Mouse (Mus musculus) lung, postnatal 25 days (tissue): ENCODE results near the gene Pop7.

Experiments used
- DNase-seq: peaks from one replicate; pipeline ENCODE4 v3.0.0; 2022; ENCODE audit warnings: low spot score

Gene Pop7

DNA sequence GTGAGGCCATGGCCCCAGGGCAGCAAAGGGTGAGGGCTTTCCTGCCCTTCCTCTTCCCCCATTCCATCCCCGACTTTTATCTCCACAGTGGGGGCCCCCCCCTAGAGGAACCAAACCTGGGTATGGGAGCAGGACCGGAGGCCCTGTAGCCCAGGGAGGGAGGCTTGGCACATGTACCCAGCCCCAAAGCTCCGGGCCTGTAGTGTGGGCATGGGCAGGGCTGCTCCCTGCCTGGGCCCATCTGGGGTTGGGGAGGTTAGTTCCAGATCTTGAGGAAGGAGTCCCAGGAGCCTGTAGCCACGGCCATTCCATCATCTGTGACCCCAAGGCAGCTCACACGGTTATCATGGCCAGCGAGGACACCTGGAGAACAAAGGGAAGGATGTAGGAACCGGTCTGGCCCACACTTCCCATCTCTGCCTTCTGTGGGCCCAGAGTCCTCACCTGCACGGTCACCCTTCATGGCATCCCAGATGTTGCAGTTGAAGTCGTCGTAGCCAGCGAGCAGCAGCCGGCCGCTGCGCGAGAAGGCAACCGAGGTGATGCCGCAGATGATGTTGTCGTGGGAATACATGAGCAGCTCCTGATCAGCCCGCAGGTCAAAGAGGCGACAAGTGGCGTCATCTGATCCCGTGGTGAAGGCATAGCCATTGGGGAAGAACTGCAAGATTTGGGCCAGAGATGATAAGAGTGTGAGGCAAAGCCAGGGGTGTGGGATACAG is 26.1 kb upstream of the Pop7 start:
- no peak for DNase-seq

- DNase-seq: no peak
Observed at GRCm38 (mm10) chr5:137527413-137527812, 25.1 kb upstream of the Pop7 start.

GRCm38 (mm10) chr5:137526192-137526936 is 24.0 kb upstream of the Pop7 start:
- peak; percentile 31 for DNase-seq

DNA sequence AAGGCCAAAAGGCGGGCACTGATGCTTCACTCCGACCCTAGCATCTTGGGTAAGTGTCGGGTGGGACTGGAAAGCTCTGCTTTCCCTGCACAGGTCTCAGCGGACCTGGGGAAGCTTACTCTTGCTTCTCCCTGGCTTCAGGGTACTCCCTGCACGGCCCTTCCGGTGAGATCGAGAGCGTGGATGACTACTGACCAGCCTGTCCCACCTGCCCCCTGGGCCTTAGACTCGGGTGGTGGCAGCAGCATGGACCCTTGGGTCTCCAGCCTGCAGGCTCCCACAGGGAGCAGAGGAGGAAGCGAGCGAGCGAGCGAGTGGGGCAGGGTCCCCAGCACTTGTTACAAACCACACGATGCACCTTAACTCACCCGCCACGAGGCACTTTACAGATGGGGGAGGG is 23.2 kb upstream of the Pop7 start:
- DNase-seq: no peak

GRCm38 (mm10) chr5:137524671-137525070 is 22.4 kb upstream of the Pop7 start:
- DNase-seq: no peak

DNA sequence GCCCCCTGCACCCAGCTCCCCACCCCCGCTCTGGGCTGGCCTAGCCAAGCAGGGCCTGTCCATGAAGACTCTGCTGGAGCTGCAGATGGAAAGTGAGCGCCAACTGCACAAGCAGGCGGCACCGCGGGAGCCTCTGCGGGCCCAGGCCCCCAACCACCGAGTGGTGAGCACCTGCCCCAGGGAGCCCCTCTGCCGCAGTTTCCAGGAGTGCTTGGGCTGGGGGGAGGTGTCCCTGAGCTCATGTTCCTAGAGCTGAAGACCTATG is 21.9 kb upstream of the Pop7 start:
- no peak for DNase-seq

GRCm38 (mm10) chr5:137523396-137524250 is 21.3 kb upstream of the Pop7 start:
- DNase-seq: no peak

DNA sequence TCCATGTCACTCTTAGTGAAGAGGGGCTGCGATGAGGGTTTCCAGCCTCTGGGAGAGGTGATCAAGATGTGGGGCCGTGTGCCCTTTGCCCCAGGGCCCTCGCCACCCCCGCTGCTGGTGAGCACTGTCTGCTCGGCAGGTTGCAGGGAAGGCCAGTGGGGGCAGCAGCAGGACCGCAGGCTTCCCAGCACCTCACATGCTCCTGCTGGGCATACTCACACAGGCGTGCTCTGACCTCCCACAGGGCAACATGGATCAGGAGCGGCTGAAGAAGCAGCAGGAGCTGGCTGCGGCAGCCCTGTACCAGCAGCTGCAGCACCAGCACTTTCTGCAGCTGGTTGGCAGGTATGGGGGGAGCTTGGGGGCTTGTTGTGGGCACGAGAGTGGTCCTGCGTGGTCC is 20.4 kb upstream of the Pop7 start:
- no peak for DNase-seq

DNA sequence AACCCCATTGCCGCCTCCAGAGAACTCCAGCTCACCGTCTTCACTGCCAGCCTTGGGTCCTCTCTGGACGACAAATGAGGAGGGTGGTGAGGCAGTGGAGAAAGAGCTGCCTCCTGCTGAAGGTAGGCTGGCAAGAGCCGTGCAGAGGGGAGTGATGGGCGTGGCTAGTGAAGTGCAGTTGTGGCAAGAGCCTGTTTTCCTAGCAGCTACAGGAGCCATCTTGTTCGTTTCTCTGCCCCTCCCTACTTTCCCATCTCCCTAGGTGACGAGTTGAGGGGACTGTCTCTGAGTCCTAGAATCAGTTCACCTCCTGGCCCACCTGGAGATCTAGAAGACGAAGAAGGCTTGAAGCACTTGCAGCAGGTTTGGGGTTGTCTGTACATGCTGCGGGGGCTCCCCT is 19.5 kb upstream of the Pop7 start:
- DNase-seq: no peak

- DNase-seq: no peak
Observed at GRCm38 (mm10) chr5:137519691-137520550, 17.6 kb upstream of the Pop7 start.

GRCm38 (mm10) chr5:137518436-137518835 is 16.1 kb upstream of the Pop7 start, which contains the start of gene Gigyf1:
Gene Gigyf1 (plus strand): TSS chr5:137518548.
- DNase-seq: no peak

GRCm38 (mm10) chr5:137514811-137515210 is 12.5 kb upstream of the Pop7 start:
- DNase-seq: no peak

- DNase-seq: no peak
Observed at GRCm38 (mm10) chr5:137513951-137514721, 11.8 kb upstream of the Pop7 start.

- DNase-seq: no peak
Observed at GRCm38 (mm10) chr5:137512847-137513794, 10.8 kb upstream of the Pop7 start.

DNA sequence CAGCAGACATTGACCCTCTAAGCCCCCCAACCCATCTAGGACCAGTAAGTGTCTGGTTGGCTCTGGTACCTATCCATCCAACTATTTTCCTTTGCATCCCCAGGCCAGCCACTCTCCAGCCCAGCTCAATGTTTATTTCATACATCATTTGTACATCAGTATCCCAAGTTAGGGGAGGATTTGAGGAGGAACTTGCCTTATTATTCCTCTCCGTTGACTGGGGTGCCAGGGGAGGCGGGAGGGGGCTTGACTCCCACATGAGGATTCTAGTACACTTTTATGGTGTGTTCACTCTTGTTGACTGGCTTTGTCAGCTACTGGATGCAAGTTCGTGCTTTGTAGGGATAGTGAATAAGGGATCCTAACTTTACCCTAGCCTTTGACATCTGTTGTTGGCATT is 9.4 kb upstream of the Pop7 start:
- no peak for DNase-seq

DNA sequence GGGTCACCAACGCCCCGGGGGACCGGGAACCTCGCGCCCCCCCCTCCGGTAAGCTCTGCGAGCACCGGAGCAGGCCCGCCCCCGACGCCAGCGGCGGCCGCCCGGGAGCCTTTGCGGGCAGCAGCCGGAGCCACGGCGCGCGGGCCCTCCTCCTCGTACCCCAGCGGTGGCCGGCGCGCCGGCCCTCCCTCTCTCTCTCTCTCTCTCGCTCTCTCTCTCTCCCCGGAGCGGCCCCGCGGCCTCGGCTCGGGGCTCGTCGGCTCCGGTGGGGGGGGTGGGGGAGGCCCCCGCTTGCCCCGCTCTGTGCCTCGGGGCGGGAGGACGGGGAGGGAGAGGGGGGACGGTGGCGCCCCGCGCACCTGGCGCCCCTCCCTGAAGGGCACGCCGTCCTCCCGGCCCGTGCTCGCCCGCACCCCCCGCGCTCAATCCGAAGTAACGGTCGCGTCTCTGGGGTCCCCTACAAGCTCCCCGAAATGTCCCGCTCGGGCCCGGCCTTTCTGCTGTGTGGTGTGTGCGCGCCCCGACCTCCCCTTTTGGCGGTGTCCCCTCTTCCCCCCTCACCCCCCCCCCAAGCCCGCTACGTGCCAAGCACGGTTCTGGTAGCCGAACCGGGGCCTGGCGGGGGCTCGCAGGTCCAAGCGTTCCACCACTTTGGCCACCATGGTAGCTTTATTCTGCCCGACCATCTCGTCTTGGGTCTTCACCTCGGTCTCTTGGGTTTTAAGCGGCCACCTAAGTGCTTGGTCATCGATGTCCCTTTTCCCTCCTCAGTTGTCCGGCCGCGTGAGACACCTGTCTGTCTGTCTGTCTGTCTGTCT is 8.5 kb upstream of the Pop7 start:
- no peak for DNase-seq

DNA sequence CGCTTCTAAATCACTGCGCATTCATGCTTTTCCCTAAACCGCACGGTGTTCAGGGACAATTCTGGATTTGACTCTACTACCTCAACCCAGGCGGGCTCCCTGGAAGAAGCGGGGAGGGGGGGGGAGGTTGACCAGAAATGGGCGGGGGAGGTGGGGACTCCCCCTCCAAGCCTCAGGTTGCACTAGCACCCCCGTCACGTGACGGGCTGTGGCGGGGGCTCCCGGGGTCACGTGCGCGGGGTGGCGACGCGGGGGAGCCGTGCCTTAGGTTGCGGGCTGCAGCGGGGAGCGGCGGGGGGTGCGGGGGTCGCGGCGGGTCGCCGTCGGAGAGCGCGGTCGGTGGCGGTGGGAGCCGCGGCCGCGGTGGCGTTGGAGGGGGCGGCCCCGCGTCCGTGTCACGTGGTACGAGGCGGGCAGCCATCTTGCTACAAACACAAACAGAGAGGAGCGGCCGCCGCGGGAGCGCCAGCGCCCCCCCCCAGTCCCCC is 7.7 kb upstream of the Pop7 start:
- DNase-seq: peak; percentile 67

DNA sequence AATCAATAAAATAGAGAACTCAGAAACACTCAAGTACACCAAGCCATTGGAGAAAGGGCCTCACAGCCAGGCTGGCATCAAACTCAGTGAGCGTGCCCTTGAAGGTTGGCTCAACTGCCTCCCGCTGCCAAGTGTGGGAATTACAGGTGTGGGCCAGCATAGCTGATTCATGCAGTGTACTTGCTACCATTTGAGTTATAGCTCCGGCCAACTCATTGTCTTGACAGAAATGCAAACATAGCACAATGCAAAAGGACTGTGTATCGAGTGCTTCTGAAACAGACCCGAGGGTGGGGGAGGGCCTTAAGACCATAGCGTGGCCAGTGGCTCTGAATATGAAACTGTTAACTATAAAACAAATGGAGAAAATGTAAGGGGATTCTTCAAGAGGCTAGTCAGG is 1.7 kb upstream of the Pop7 start:
- peak; percentile 47 for DNase-seq

- DNase-seq: peak; percentile 91
Observed at GRCm38 (mm10) chr5:137502667-137503110, 371 bp upstream of the Pop7 start.
